Mouse (Mus musculus) lung, embryonic 14.5 days (tissue): ENCODE measurements around the gene Atp8b4. TPM values are rescaled to one million over a fixed set of nuclear protein-coding genes. Genes with fewer than 3 reads are reported as not detected.

Experiments used
- ATAC-seq: fragments of 200-750 bp; cut with Nextera tagmentation; 2 replicates; pipeline ENCODE4 v1.8.0; 2017; ENCODE audit warnings: mild to moderate bottlenecking, moderate TSS enrichment, moderate library complexity; ENCODE audit not compliant: insufficient read depth
- DNase-seq: peaks from one replicate; pipeline ENCODE4 v3.0.0-alpha.2; 2015
- H3K27ac ChIP-seq: fragments of 300-500 bp; sonication (generic); 2 replicates; pipeline ENCODE4 v1.5.1; 2014; ENCODE audit warnings: low read depth, mild to moderate bottlenecking, moderate library complexity
- H3K27me3 ChIP-seq: fragments of 300-500 bp; sonication (generic); 2 replicates; pipeline ENCODE4 v1.6.1; 2014; ENCODE audit warnings: low read length, control low read depth; ENCODE audit not compliant: insufficient read depth
- H3K36me3 ChIP-seq: fragments of 300-500 bp; sonication (generic); 2 replicates; pipeline ENCODE4 v1.6.1; 2014; ENCODE audit warnings: control low read depth; ENCODE audit not compliant: insufficient read depth
- H3K4me1 ChIP-seq: fragments of 300-500 bp; sonication (generic); 2 replicates; pipeline ENCODE4 v1.6.1; 2014; ENCODE audit warnings: antibody characterized with exemption, control low read depth; ENCODE audit not compliant: insufficient read depth
- H3K4me2 ChIP-seq: fragments of 300-500 bp; sonication (generic); 2 replicates; pipeline ENCODE4 v1.6.1; 2014; ENCODE audit warnings: mild to moderate bottlenecking
- H3K4me3 ChIP-seq: fragments of 300-500 bp; sonication (generic); 2 replicates; pipeline ENCODE4 v1.5.1; 2014; ENCODE audit warnings: low read depth, low read length
- H3K9ac ChIP-seq: fragments of 300-500 bp; sonication (generic); 2 replicates; pipeline ENCODE4 v1.6.1; 2014
- H3K9me3 ChIP-seq: fragments of 300-500 bp; sonication (generic); 2 replicates; pipeline ENCODE4 v1.6.1; 2016; ENCODE audit warnings: low read depth, low read length, control low read depth
- CTCF ChIP-seq: IDR thresholded peaks from 2 replicates; pipeline ENCODE4 v1.5.1; 2016; ENCODE audit warnings: antibody characterized with exemption, low read depth
- WGBS: fragments of 180-500 bp; shearing (Covaris S2); extraction: QIAGEN DNeasy Blood & Tissue Kit; methylation state at CpG from one replicate; pipeline ENCODE4 v1.1.7; 2014; 5-methylcytosine and 5-hydroxymethylcytosine counted together
- polyA plus RNA-seq: library from polyadenylated mRNA; unstranded; fragments of >200 nt; fragmentation: Nextera tagmentation; extraction: Ambion mirVana; gene quantifications from 2 replicates; pipeline ENCODE4 v1.2.1, GENCODE M21; 2014

Atp8b4 gene
- polyA plus RNA-seq, 1 experiment from 2014 or later = 0.39 TPM

DNA sequence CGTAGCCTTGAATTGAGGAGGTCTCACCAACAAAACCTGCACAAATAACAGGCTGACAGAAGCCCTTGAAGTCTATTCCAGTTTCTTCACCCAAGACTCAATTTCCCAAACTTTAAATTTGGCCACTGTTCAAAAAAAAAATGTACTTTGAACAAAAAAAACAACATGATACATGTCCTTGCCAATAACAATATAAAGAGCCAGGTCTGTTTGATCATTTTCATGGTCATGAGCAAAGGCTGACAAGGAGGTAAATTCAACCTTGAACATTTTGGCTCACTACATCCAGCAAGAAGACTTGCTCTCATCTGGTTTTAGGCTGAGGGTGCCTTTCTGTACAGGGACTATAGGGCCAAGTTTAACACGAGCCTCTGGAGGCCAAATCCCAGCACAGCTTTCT, 83.7 kb downstream of the Atp8b4 start:
- Histone ChIP-seq H3K27me3 (no peaks in the 10 kb centered on the region), H3K4me3 (no peak overlapping the region), H3K27ac (no peak overlapping the region), H3K36me3 (no peaks in the 10 kb centered on the region), H3K9ac (no peak overlapping the region), H3K4me1 (0 out of 2 replicates have a peak, but pooled peaks cover 3% of the 10 kb centered on the region), H3K9me3 (no peaks in the 10 kb centered on the region), H3K4me2 (no peak overlapping the region)
- ATAC-seq = no peak
- DNase-seq = no peak
- WGBS = 45% methylated on average over 2 of the region's 2 CpGs
- no peak for TF ChIP-seq CTCF

DNA sequence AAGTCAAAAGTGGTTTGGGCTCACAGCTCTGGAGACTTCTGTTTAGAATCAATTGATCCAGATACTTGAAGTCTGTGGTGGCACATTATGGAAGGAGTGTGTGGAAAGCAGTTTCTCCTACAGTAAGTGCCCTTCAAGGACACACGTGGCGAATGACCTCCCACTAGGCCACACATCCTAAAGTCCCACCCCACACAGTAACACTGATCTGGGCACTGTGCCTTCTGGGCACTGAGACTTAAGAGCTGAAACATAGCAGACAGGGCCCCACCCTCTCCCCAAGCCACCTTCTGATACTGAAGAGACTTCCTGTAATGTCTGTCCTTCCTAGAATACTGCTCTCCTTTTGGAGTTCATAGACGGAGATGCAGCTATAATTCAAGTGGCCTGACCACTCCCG, 84.5 kb downstream of the Atp8b4 start:
- Histone ChIP-seq H3K4me3 (no peak overlapping the region), H3K4me2 (no peak overlapping the region), H3K27ac (no peak overlapping the region), H3K36me3 (no peaks in the 10 kb centered on the region), H3K27me3 (no peaks in the 10 kb centered on the region), H3K9me3 (no peaks in the 10 kb centered on the region), H3K4me1 (0 out of 2 replicates have a peak, but pooled peaks cover 3% of the 10 kb centered on the region), H3K9ac (no peak overlapping the region)
- ATAC-seq (no peak), DNase-seq (no peak)
- 65% methylated on average over 4 of the region's 4 CpGs for WGBS
- no peak for TF ChIP-seq CTCF

DNA sequence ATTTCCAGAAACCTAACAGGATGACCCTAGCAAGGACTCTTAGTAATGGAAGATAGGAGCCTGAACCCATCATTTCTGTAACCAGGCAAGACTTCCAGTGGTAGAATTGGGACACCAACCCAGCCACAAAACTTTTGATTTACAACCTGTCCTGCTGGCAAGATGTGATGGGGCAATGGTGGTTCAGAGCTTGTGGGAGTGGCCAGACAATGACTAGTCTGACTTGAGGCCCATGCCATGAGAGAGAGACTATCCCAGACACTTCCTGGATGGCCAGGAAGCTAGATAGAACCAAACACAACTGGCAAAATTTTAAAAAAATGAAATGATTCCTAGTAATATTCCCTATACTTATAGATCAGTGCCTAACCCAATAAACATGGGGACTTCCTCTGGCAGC, 87.7 kb downstream of the Atp8b4 start:
- H3K9ac ChIP-seq = no peak overlapping the region
- H3K4me2 ChIP-seq = no peak overlapping the region
- H3K27me3 ChIP-seq = no peaks in the 10 kb centered on the region
- DNase-seq (no peak), ATAC-seq (no peak)
- TF ChIP-seq CTCF = no peak
- H3K4me1 ChIP-seq = 0 out of 2 replicates have a peak, but pooled peaks cover 3% of the 10 kb centered on the region
- H3K4me3 ChIP-seq = no peak overlapping the region
- no peaks in the 10 kb centered on the region for H3K36me3 ChIP-seq
- H3K9me3 ChIP-seq = no peaks in the 10 kb centered on the region
- H3K27ac ChIP-seq = no peak overlapping the region

DNA sequence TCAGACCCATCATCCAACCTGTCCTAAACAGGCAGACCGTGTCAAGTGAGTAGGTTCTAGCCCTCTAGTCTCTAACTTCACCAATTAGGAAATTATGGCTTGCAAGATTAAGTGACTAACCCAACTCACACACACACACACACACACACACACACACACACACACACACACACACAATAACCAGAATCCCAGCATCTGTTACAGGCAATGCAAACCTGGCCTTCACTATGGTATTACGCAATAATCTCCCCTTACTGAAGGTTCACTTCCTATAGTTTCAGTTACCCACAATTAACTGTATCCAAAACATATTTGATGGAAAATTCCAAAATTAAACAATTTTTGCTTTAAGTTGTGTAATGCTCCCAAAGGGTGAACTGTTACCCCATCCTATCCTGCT, 101.0 kb downstream of the Atp8b4 start:
- Histone ChIP-seq H3K4me2 (no peak overlapping the region), H3K36me3 (no peaks in the 10 kb centered on the region), H3K4me1 (no peaks in the 10 kb centered on the region), H3K27me3 (no peaks in the 10 kb centered on the region), H3K9me3 (no peaks in the 10 kb centered on the region), H3K9ac (no peak overlapping the region), H3K4me3 (no peak overlapping the region), H3K27ac (no peak overlapping the region)
- no peak for TF ChIP-seq CTCF
- WGBS = 92% methylated on average over 2 of the region's 2 CpGs
- ATAC-seq (no peak), DNase-seq (no peak)

DNA sequence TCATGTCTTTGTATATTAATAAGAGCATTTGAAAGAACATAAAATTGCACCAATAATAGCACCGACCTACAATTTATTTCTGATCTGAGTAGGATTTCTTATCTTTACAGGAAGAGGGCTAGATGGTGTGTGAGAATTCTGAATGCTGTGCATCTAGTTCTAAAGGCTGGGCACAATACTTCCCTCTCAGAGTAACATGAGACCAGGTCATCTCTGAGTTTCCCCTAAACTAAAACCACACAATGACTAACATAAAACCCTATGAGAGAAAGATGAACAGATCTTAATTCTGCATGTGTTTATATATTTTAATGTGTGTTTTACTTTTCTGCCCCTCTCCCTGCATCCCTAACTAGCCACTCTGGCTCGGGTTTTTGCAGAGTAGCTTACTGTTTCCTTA, 101.5 kb downstream of the Atp8b4 start:
- ATAC-seq = no peak
- H3K27me3 ChIP-seq = no peaks in the 10 kb centered on the region

DNA sequence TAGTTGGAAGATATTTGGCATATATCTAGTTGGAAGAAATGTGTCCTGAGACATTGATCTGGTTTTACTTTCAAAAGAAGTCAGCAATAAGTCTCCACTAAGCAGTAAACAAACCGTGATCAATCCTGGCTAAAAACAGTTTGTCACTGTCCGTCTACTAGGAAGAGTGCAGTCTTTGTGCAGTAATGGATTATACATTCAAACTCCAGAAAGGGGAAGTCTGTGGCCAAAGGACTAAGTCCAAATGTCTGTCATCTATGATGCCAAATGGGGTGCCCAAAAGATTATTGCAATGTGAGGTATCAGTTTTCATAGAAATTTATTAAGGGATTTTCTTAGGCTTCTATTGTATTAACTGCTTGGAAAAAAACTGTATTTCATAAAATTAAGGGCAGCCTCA, 102.3 kb downstream of the Atp8b4 start:
- Histone ChIP-seq H3K4me1 (no peaks in the 10 kb centered on the region), H3K27me3 (no peaks in the 10 kb centered on the region), H3K36me3 (no peaks in the 10 kb centered on the region), H3K4me3 (no peak overlapping the region), H3K9me3 (no peaks in the 10 kb centered on the region), H3K9ac (no peak overlapping the region), H3K4me2 (no peak overlapping the region), H3K27ac (no peak overlapping the region)
- no peak for DNase-seq
- TF ChIP-seq CTCF = no peak
- WGBS = 69% methylated on average over 2 of the region's 2 CpGs
- ATAC-seq = no peak

More for the DNA sequence above, 101.5 kb downstream of the Atp8b4 start:
- no peak for DNase-seq
- H3K9me3 ChIP-seq = no peaks in the 10 kb centered on the region
- H3K36me3 ChIP-seq = no peaks in the 10 kb centered on the region
- H3K4me2 ChIP-seq = no peak overlapping the region
- TF ChIP-seq CTCF = no peak
- WGBS = 56% methylated on average over 2 of the region's 2 CpGs
- no peak overlapping the region for H3K4me3 ChIP-seq
- H3K4me1 ChIP-seq = no peaks in the 10 kb centered on the region
- H3K9ac ChIP-seq = no peak overlapping the region
- no peak overlapping the region for H3K27ac ChIP-seq

DNA sequence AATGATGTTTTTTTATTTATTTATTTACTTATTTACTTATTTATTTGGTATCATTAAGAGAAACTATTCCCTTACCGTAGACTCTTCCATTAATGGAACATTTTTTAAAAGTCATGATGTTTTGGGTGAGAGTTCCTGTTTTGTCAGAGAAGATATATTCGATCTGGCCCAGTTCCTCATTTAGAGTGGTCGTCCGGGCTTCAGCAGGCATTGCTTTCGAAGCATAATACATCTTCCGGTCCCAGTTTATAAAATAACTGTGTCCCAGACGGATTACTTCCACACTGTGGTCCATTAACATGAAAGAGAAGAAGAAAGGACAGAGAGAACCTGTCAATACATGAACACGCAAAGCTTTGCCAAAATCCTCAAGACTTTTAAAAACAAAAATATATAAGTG, 103.0 kb downstream of the Atp8b4 start:
- Histone ChIP-seq H3K9me3 (no peaks in the 10 kb centered on the region), H3K4me2 (no peak overlapping the region), H3K4me3 (no peak overlapping the region), H3K9ac (no peak overlapping the region), H3K36me3 (no peaks in the 10 kb centered on the region), H3K27ac (no peak overlapping the region), H3K27me3 (no peaks in the 10 kb centered on the region), H3K4me1 (no peaks in the 10 kb centered on the region)
- no peak for TF ChIP-seq CTCF
- DNase-seq = no peak
- no peak for ATAC-seq
- WGBS = 60% methylated on average over 8 of the region's 8 CpGs

DNA sequence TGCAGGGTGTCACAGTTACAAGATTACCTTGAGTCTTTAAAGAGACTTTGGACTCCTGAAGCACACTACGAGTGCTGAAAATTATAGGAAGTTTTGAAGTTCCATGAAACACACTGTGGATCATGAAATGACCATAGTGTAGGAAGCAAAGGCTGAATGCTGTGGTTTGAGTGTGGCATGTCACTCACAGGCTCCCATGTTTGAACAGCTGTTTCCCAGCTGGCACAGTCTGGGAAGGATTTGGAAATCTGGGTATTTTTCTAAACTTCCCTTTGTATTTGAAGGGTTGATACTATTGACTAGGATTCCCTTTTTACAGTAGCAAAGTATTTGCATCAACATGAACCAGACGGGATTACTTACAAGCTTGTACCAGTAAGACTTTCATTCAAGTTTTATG, 105.5 kb downstream of the Atp8b4 start:
- no peak for TF ChIP-seq CTCF
- WGBS = 73% methylated on average over 2 of the region's 2 CpGs
- Histone ChIP-seq H3K9me3 (no peaks in the 10 kb centered on the region), H3K4me1 (no peaks in the 10 kb centered on the region), H3K36me3 (no peaks in the 10 kb centered on the region), H3K27ac (no peak overlapping the region), H3K9ac (no peak overlapping the region), H3K27me3 (no peaks in the 10 kb centered on the region), H3K4me3 (no peak overlapping the region), H3K4me2 (no peak overlapping the region)
- DNase-seq (no peak), ATAC-seq (no peak)
